In the genomic region with DNA sequence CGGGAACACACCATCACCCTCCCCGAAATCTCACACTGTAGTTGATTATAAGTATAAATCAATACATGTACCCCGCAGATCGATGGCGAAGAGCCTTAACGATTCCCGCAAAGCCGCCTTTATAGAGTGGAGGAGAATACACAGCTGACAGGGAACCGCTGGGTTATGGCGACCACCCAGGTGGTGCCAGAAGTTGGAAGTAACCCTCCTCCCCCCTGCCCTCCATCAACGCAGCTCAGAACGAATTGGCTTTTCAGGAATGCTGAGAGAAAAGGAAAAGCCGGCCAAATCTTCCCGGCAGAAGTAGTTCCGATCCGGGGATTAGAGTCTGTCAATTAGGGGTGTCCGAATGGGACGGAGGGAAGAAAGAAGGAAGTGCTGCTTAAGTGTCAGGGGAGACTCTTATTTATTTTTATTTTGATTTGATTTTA, we compare ENCODE assay signal across 8 mouse cellular contexts.
DNase-seq lines count a peak whose midpoint lies in the region; ATAC-seq lines count a peak whose summit lies in the region.

No protein-coding gene starts in this region.

- peak overlapping the region; percentile 57 for H3K4me3 ChIP-seq in kidney, embryonic 16.5 days (ENCODE audit: low read length)
- peak overlapping the region; percentile 42 for H3K4me3 ChIP-seq in hindbrain, embryonic 12.5 days
- peak overlapping the region; percentile 1; the same call in 1 of the 2 replicates for H3K4me3 ChIP-seq in macrophage (ENCODE audit: inconsistent target)

- H3K4me1 ChIP-seq in kidney, embryonic 16.5 days (ENCODE audit: insufficient read depth, low read length), result peaks cover 15% of the 10 kb centered on the region
- H3K4me1 ChIP-seq in hindbrain, embryonic 12.5 days, result peaks cover 11% of the 10 kb centered on the region

- H3K9ac ChIP-seq in kidney, embryonic 16.5 days (replicated peaks; ENCODE audit: low read length), result peak overlapping the region; percentile 77
- H3K9ac ChIP-seq in hindbrain, embryonic 12.5 days, result peak overlapping the region; percentile 33; the same call in 1 of the 2 replicates

- H3K27me3 ChIP-seq in kidney, embryonic 16.5 days (ENCODE audit: insufficient read depth, low read length), result no peaks in the 10 kb centered on the region
- H3K27me3 ChIP-seq in hindbrain, embryonic 12.5 days, result peaks cover 16% of the 10 kb centered on the region

- ATAC-seq in kidney, embryonic 16.5 days (ENCODE audit: low FRiP score, low TSS enrichment), result peak; percentile 8; the same call in 1 of the 2 replicates
- peak; percentile 62; the same call in 1 of the 2 replicates for ATAC-seq in hindbrain, embryonic 12.5 days (ENCODE audit: low FRiP score)
- ATAC-seq in megakaryocyte, adult 5-6 weeks (ENCODE audit: poor library complexity, severe bottlenecking), result no peak
- ATAC-seq in megakaryocyte progenitor cell, adult 5-6 weeks (replicated peaks; ENCODE audit: poor library complexity), result no peak

- no peak for DNase-seq in kidney, adult 8-10 months
- peak; percentile 82 for DNase-seq in embryo, embryonic 11 days
- DNase-seq in urinary bladder, postnatal 4 days (ENCODE audit: low spot score in 2 of 2), result no peak

- WGBS in kidney, embryonic 16.5 days, result under 1% methylated on average over 18 of the region's 18 CpGs
- WGBS in hindbrain, embryonic 12.5 days, result under 1% methylated on average over 18 of the region's 18 CpGs
- WGBS in macrophage (ENCODE audit: missing documents), result 6% methylated on average over 18 of the region's 18 CpGs

- H3K27ac ChIP-seq in kidney, embryonic 16.5 days (ENCODE audit: low read length), result peak overlapping the region; percentile 87
- H3K27ac ChIP-seq in hindbrain, embryonic 12.5 days, result no peak overlapping the region
- no peak overlapping the region for H3K27ac ChIP-seq in macrophage

- H3K36me3 ChIP-seq in kidney, embryonic 16.5 days (ENCODE audit: insufficient read depth, low read length), result no peaks in the 10 kb centered on the region
- H3K36me3 ChIP-seq in hindbrain, embryonic 12.5 days, result no peaks in the 10 kb centered on the region
- no peaks in the 10 kb centered on the region for H3K36me3 ChIP-seq in macrophage (ENCODE audit: inconsistent target)

- H3K79me2 ChIP-seq in macrophage (ENCODE audit: inconsistent target), result no peaks in the 10 kb centered on the region

- H3K9me3 ChIP-seq in kidney, embryonic 16.5 days (ENCODE audit: low read length), result no peaks in the 10 kb centered on the region
- H3K9me3 ChIP-seq in hindbrain, embryonic 12.5 days (replicated peaks), result no peaks in the 10 kb centered on the region

- H3K4me2 ChIP-seq in kidney, embryonic 16.5 days (replicated peaks; ENCODE audit: low read depth, low read length), result peak overlapping the region; percentile 95
- H3K4me2 ChIP-seq in hindbrain, embryonic 12.5 days (replicated peaks), result peak overlapping the region; percentile 83

Comparison
In these comparisons a context has a peak if more than half of its experiments do, and no peak if none do; other contexts are left out.
1. ATAC-seq: peak in kidney, embryonic 16.5 days (single experiment) and hindbrain, embryonic 12.5 days (single experiment); none in megakaryocyte, adult 5-6 weeks (single experiment) and megakaryocyte progenitor cell, adult 5-6 weeks (single experiment).
2. H3K4me3 ChIP-seq: peak in every context shown above with its lines; median percentile 57 in kidney, embryonic 16.5 days; 42 in hindbrain, embryonic 12.5 days; 1 in macrophage.